Mouse (Mus musculus) midbrain, embryonic 13.5 days (tissue): ENCODE measurements around the gene Cnot6l. TPM values are rescaled to one million over a fixed set of nuclear protein-coding genes. Genes with fewer than 3 reads are reported as not detected.
A peak's percentile ranks its signal among the peaks of the same experiment; 100 is the strongest.

Experiments used
- ATAC-seq: fragments of 200-750 bp; cut with Nextera tagmentation; 2 replicates; pipeline ENCODE4 v1.8.0; 2017; ENCODE audit warnings: mild to moderate bottlenecking, moderate TSS enrichment, moderate library complexity
- H3K27ac ChIP-seq: fragments of 300-500 bp; sonication (generic); 2 replicates; pipeline ENCODE4 v1.5.1; 2015; ENCODE audit warnings: inconsistent platforms, mild to moderate bottlenecking, moderate library complexity
- H3K27me3 ChIP-seq: fragments of 300-500 bp; sonication (generic); 2 replicates; pipeline ENCODE4 v1.6.1; 2015; ENCODE audit warnings: mild to moderate bottlenecking, inconsistent platforms
- H3K36me3 ChIP-seq: fragments of 300-500 bp; sonication (generic); 2 replicates; pipeline ENCODE4 v1.6.1; 2015; ENCODE audit warnings: mild to moderate bottlenecking, inconsistent platforms
- H3K4me1 ChIP-seq: fragments of 300-500 bp; sonication (generic); replicated peaks from 2 replicates; pipeline ENCODE4 v1.6.1; 2015; ENCODE audit warnings: inconsistent platforms
- H3K4me2 ChIP-seq: fragments of 300-500 bp; sonication (generic); replicated peaks from 2 replicates; pipeline ENCODE4 v1.6.1; 2015; ENCODE audit warnings: moderate library complexity, mild to moderate bottlenecking, inconsistent platforms
- H3K4me3 ChIP-seq: fragments of 300-500 bp; sonication (generic); replicated peaks from 2 replicates; pipeline ENCODE4 v1.5.1; 2015; ENCODE audit warnings: mild to moderate bottlenecking, inconsistent platforms
- H3K9ac ChIP-seq: fragments of 300-500 bp; sonication (generic); replicated peaks from 2 replicates; pipeline ENCODE4 v1.6.1; 2015; ENCODE audit warnings: mild to moderate bottlenecking, inconsistent platforms
- H3K9me3 ChIP-seq: fragments of 300-500 bp; sonication (generic); 2 replicates; pipeline ENCODE4 v1.6.1; 2016; ENCODE audit warnings: mild to moderate bottlenecking, inconsistent platforms
- WGBS: fragments of 180-500 bp; shearing (Covaris S2); methylation state at CpG from one replicate; pipeline ENCODE4 v1.1.7; 2015; 5-methylcytosine and 5-hydroxymethylcytosine counted together
- polyA plus RNA-seq: library from polyadenylated mRNA; unstranded; fragments of >200 nt; fragmentation: Nextera tagmentation; extraction: Ambion mirVana; gene quantifications from 2 replicates; pipeline ENCODE4 v1.2.1, GENCODE M21; 2015

Gene Cnot6l
- polyA plus RNA-seq = 13.4 and 13.8 TPM in 2 replicates

DNA sequence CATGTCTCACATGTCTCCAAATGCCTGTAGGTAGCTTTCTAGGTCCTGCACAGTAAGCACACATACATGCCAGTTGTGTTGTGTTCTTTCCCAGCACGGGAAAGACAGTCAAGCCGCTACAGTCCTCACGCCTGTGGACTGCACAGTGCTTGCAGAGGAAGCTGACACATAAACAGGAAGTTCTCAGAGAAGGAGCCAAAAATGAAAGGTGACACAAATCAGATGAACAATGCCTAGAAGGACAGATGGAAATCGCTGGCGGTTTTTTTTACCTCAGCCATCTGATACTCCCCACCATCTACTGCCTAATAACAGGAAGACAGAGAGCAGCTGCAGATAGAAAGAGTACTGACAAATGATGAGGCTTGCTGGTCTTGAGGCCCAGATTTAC lies at the start of gene Cnot6l:
Cnot6l (minus strand) TSS at position 151 of the 391 bp plus-strand sequence.
- H3K36me3 ChIP-seq = no peaks in the 10 kb centered on the region
- H3K27me3 ChIP-seq = no peaks in the 10 kb centered on the region
- H3K4me1 ChIP-seq = peaks cover 14% of the 10 kb centered on the region
- H3K9me3 ChIP-seq = no peaks in the 10 kb centered on the region
- ATAC-seq = no peak
- peak within 1 kb of the TSS; percentile 96 for H3K9ac ChIP-seq
- peak within 1 kb of the TSS; percentile 73 for H3K4me2 ChIP-seq
- peak within 1 kb of the TSS; percentile 97 for H3K4me3 ChIP-seq
- H3K27ac ChIP-seq = peak within 1 kb of the TSS; percentile 99
- WGBS = 55% methylated on average over 5 of the region's 5 CpGs

GRCm38 (mm10) chr5:96209916-96210583 lies 46.1 kb upstream of the Cnot6l start:
- no peaks in the 10 kb centered on the region for H3K9me3 ChIP-seq
- WGBS = under 1% methylated on average over 35 of the region's 35 CpGs
- H3K4me2 ChIP-seq = peak overlapping the region; percentile 76
- peak overlapping the region; percentile 83 for H3K9ac ChIP-seq
- peaks cover 24% of the 10 kb centered on the region for H3K4me1 ChIP-seq
- peak overlapping the region; percentile 64 for H3K27ac ChIP-seq
- peak; percentile 95 for ATAC-seq
- peaks cover 7% of the 10 kb centered on the region for H3K36me3 ChIP-seq
- peak overlapping the region; percentile 89 for H3K4me3 ChIP-seq
- H3K27me3 ChIP-seq = no peaks in the 10 kb centered on the region

- H3K9ac ChIP-seq = peak within 1 kb of the TSS; percentile 83
- peak within 1 kb of the TSS; percentile 89 for H3K4me3 ChIP-seq
- peak within 1 kb of the TSS; percentile 76 for H3K4me2 ChIP-seq
- peak; percentile 77 for ATAC-seq
- WGBS = 4% methylated on average over 17 of the region's 17 CpGs
- no peaks in the 10 kb centered on the region for H3K9me3 ChIP-seq
- H3K36me3 ChIP-seq = peaks cover 7% of the 10 kb centered on the region
- peak within 1 kb of the TSS; percentile 64 for H3K27ac ChIP-seq
- H3K27me3 ChIP-seq = no peaks in the 10 kb centered on the region
- peaks cover 24% of the 10 kb centered on the region for H3K4me1 ChIP-seq
Measured at GRCm38 (mm10) chr5:96209459-96209858, 45.5 kb upstream of the Cnot6l start, which contains the start of gene Mrpl1. Gene Mrpl1, plus strand, starts transcription at chr5:96209493.

GRCm38 (mm10) chr5:96208543-96208942 lies 44.6 kb upstream of the Cnot6l start:
- 74% methylated on average over 4 of the region's 4 CpGs for WGBS
- Histone ChIP-seq H3K4me3 (no peak overlapping the region), H3K27me3 (no peaks in the 10 kb centered on the region), H3K36me3 (no peaks in the 10 kb centered on the region), H3K4me2 (no peak overlapping the region), H3K9me3 (no peaks in the 10 kb centered on the region), H3K27ac (no peak overlapping the region), H3K9ac (no peak overlapping the region), H3K4me1 (peaks cover 24% of the 10 kb centered on the region)
- no peak for ATAC-seq

DNA sequence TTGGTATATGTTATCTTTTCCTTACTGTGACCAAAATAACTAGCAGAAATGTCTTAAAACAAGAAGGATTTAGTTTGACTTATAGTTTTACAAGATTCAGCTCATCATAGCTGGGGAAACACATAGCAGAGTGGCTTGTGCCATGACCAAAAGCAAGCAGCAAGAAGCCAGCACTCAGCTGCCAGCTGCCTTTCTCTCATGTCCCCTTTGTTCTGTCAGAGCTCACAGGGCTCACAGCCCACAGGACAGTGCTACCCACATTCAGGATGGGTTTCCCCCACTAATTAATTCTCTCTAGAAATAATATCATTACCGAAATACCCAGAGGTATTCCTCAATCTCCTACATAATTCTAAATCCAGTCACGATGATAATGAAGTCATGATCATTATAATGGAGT lies 43.6 kb upstream of the Cnot6l start:
- WGBS = 69% methylated on average over 2 of the region's 2 CpGs

DNA sequence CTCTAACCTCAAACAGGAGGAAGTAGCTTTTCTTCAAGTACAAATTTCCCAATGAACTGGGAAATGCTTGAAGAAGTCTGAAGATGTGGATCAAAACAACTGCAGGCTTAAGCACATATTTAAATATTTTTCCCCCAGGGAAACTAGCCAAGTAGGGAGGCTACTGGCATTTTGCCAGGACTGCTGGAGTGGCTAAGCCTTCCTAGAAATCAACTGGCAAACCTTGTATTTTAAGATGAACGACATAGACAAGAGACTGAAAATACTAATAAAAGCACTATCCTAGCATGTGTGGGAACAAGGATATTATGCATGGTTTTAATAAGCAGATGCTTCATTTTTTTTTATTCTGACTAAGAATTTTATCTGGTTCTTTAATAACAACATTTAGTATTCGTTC lies 42.9 kb upstream of the Cnot6l start:
- no peak overlapping the region for H3K9ac ChIP-seq
- no peaks in the 10 kb centered on the region for H3K36me3 ChIP-seq
- no peak overlapping the region for H3K4me2 ChIP-seq
- peaks cover 24% of the 10 kb centered on the region for H3K4me1 ChIP-seq
- WGBS = 44% methylated on average over 2 of the region's 2 CpGs
- no peaks in the 10 kb centered on the region for H3K27me3 ChIP-seq
- H3K27ac ChIP-seq = no peak overlapping the region
- no peak for ATAC-seq
- H3K4me3 ChIP-seq = no peak overlapping the region
- no peaks in the 10 kb centered on the region for H3K9me3 ChIP-seq

More for the DNA sequence above, 43.6 kb upstream of the Cnot6l start:
- peaks cover 24% of the 10 kb centered on the region for H3K4me1 ChIP-seq
- H3K36me3 ChIP-seq = no peaks in the 10 kb centered on the region
- H3K4me2 ChIP-seq = no peak overlapping the region
- no peaks in the 10 kb centered on the region for H3K9me3 ChIP-seq
- no peak overlapping the region for H3K9ac ChIP-seq
- peak overlapping the region; percentile 35; the same call in 1 of the 2 replicates for H3K27ac ChIP-seq
- H3K27me3 ChIP-seq = no peaks in the 10 kb centered on the region
- H3K4me3 ChIP-seq = no peak overlapping the region
- ATAC-seq = no peak

DNA sequence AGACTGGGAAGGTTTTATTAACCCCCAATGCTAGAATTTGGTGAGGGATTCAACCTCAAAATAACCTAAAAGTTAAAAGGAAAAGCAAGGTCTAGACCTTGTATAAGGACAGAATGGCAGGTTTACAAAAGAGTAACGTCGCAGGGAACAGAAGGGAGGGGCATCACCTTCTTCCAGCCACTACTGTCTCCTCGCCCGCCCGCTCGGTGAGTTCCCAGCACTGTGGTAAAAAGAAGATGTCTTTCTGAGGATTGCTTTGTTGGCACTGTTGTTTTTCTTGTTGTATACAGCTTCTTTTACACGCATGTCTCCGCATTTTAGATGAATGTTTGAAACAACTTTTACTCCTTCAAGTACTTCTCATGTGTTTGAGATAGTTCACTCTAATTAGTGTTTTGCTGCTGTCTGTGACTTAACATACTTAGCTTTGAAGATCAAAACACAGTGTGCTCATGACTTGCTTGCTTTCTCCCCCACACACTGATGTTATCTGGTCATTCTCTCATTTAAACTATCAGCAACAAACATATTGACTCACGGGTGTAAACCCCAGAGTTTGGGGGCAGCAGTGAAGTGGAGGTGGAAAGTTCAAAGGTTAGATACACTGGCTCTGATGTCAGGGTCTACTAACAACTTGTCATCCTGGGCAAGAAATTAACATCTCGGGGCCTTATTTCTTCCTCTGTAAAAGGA lies 37.6 kb upstream of the Cnot6l start:
- no peaks in the 10 kb centered on the region for H3K9me3 ChIP-seq

GRCm38 (mm10) chr5:96200269-96200668 lies 36.3 kb upstream of the Cnot6l start:
- no peak for ATAC-seq
- Histone ChIP-seq H3K27ac (no peak overlapping the region), H3K9ac (no peak overlapping the region), H3K27me3 (no peaks in the 10 kb centered on the region; the same call in 1 of the 2 replicates), H3K9me3 (no peaks in the 10 kb centered on the region), H3K36me3 (no peaks in the 10 kb centered on the region), H3K4me1 (no peaks in the 10 kb centered on the region), H3K4me2 (no peak overlapping the region), H3K4me3 (no peak overlapping the region)
- 82% methylated on average over 3 of the region's 3 CpGs for WGBS

More for the DNA sequence above, 37.6 kb upstream of the Cnot6l start:
- 77% methylated on average over 10 of the region's 10 CpGs for whole genome bisulfite sequencing
- Histone ChIP-seq H3K9ac (no peak overlapping the region), H3K27me3 (no peaks in the 10 kb centered on the region; the same call in 1 of the 2 replicates), H3K4me1 (peaks cover 5% of the 10 kb centered on the region), H3K4me3 (no peak overlapping the region), H3K27ac (no peak overlapping the region), H3K36me3 (no peaks in the 10 kb centered on the region), H3K4me2 (no peak overlapping the region)
- no peak for ATAC-seq

DNA sequence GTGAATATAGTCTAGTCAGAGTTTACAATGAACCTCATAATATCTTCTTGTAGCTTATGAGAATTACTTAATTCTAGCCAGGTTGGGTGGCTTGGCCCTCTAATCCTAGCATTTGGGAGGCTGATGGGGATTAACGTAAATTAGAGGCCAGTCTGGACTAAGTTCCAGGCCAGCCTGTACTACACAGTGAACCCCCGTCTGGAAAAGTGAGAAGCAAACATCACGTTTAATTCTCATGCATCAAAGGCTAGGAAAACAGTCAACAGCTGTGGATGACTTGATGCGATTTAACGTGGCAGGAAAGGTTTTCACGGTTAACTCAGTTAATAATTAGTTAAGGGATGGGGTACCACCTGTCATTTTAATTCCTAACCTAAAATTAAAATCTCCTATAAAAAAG lies 34.3 kb upstream of the Cnot6l start:
- Histone ChIP-seq H3K27me3 (no peaks in the 10 kb centered on the region; the same call in 1 of the 2 replicates), H3K4me3 (no peak overlapping the region), H3K9me3 (no peaks in the 10 kb centered on the region), H3K36me3 (no peaks in the 10 kb centered on the region), H3K4me1 (no peaks in the 10 kb centered on the region), H3K9ac (no peak overlapping the region), H3K27ac (no peak overlapping the region), H3K4me2 (no peak overlapping the region)
- no peak for ATAC-seq
- 64% methylated on average over 6 of the region's 6 CpGs for WGBS

GRCm38 (mm10) chr5:96196547-96197052 lies 32.6 kb upstream of the Cnot6l start:
- Histone ChIP-seq H3K9ac (no peak overlapping the region), H3K9me3 (no peaks in the 10 kb centered on the region), H3K4me1 (no peaks in the 10 kb centered on the region), H3K36me3 (no peaks in the 10 kb centered on the region), H3K4me2 (no peak overlapping the region), H3K27ac (no peak overlapping the region), H3K27me3 (no peaks in the 10 kb centered on the region; the same call in 1 of the 2 replicates), H3K4me3 (no peak overlapping the region)
- ATAC-seq = no peak
- 49% methylated on average over 2 of the region's 2 CpGs for WGBS

GRCm38 (mm10) chr5:96191251-96191650 lies 27.3 kb upstream of the Cnot6l start:
- H3K9me3 ChIP-seq = no peaks in the 10 kb centered on the region
- no peak overlapping the region for H3K9ac ChIP-seq
- H3K4me2 ChIP-seq = no peak overlapping the region
- ATAC-seq = no peak
- H3K27me3 ChIP-seq = no peaks in the 10 kb centered on the region
- no peaks in the 10 kb centered on the region for H3K36me3 ChIP-seq
- H3K4me1 ChIP-seq = no peaks in the 10 kb centered on the region
- WGBS = 67% methylated on average over 4 of the region's 4 CpGs
- H3K4me3 ChIP-seq = no peak overlapping the region
- no peak overlapping the region for H3K27ac ChIP-seq

DNA sequence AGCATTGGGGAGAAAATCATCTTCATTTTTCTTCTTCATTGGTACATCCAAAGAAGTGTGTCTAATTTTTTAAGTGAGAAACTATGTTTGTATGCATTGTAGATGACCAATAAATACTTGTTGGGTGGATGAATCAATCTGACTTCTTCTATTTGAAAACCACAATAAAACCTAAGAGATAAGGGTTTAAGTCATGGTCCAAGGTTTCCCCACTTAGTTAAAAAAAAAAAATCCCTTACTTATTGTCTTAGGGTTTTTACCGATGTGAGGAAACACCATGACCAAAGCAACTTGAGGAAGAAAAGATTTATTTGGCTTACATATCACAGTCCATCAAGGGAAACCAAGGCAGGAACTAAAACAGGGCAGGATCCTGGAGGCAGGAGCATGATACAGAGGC lies 25.8 kb upstream of the Cnot6l start:
- Histone ChIP-seq H3K27me3 (no peaks in the 10 kb centered on the region), H3K9ac (no peak overlapping the region), H3K4me2 (no peak overlapping the region), H3K27ac (no peak overlapping the region), H3K4me1 (no peaks in the 10 kb centered on the region), H3K4me3 (no peak overlapping the region), H3K9me3 (no peaks in the 10 kb centered on the region), H3K36me3 (no peaks in the 10 kb centered on the region)
- 88% methylated on average over 1 of the region's 1 CpGs for WGBS
- no peak for ATAC-seq
